Mouse (Mus musculus) liver, embryonic 13.5 days (tissue): ENCODE measurements around the gene 4930579G24Rik. TPM values are rescaled to one million over a fixed set of nuclear protein-coding genes. Genes with fewer than 3 reads are reported as not detected.

Experiments used
- ATAC-seq: fragments of 200-750 bp; cut with Nextera tagmentation; 2 replicates; pipeline ENCODE4 v1.8.0; 2017; ENCODE audit warnings: low read depth, mild to moderate bottlenecking, moderate number of reproducible peaks, moderate library complexity
- DNase-seq: peaks from one replicate; pipeline ENCODE4 v3.0.0; 2022
- H3K27ac ChIP-seq: fragments of 300-500 bp; sonication (generic); 2 replicates; pipeline ENCODE4 v1.5.1; 2015; ENCODE audit warnings: moderate library complexity, mild to moderate bottlenecking, inconsistent platforms
- H3K27me3 ChIP-seq: fragments of 300-500 bp; sonication (generic); 2 replicates; pipeline ENCODE4 v1.6.1; 2015; ENCODE audit warnings: mild to moderate bottlenecking, inconsistent platforms
- H3K36me3 ChIP-seq: fragments of 300-500 bp; sonication (generic); 2 replicates; pipeline ENCODE4 v1.6.1; 2015; ENCODE audit warnings: mild to moderate bottlenecking, inconsistent platforms
- H3K4me1 ChIP-seq: fragments of 300-500 bp; sonication (generic); replicated peaks from 2 replicates; pipeline ENCODE4 v1.6.1; 2015; ENCODE audit warnings: inconsistent platforms
- H3K4me2 ChIP-seq: fragments of 300-500 bp; sonication (generic); 2 replicates; pipeline ENCODE4 v1.6.1; 2015; ENCODE audit warnings: inconsistent platforms, mild to moderate bottlenecking, moderate library complexity
- H3K4me3 ChIP-seq: fragments of 300-500 bp; sonication (generic); replicated peaks from 2 replicates; pipeline ENCODE4 v1.5.1; 2015; ENCODE audit warnings: mild to moderate bottlenecking, inconsistent platforms
- H3K9ac ChIP-seq: fragments of 300-500 bp; sonication (generic); 2 replicates; pipeline ENCODE4 v1.6.1; 2015; ENCODE audit warnings: mild to moderate bottlenecking, inconsistent platforms
- H3K9me3 ChIP-seq: fragments of 300-500 bp; sonication (generic); replicated peaks from 2 replicates; pipeline ENCODE4 v1.6.1; 2016; ENCODE audit warnings: inconsistent platforms
- WGBS: fragments of 180-500 bp; shearing (Covaris S2); methylation state at CpG from one replicate; pipeline ENCODE4 v1.1.7; 2015; ENCODE audit not compliant: insufficient replicate concordance; 5-methylcytosine and 5-hydroxymethylcytosine counted together
- polyA plus RNA-seq: library from polyadenylated mRNA; unstranded; fragments of >200 nt; fragmentation: Nextera tagmentation; extraction: Ambion mirVana; gene quantifications from 2 replicates; pipeline ENCODE4 v1.2.1, GENCODE M21; 2015

The 4930579G24Rik gene
- 20.5 and 23.4 TPM in 2 replicates for polyA plus RNA-seq

- under 1% methylated on average over 60 of the region's 60 CpGs for WGBS
These were observed at the start of gene 4930579G24Rik for GRCm38 (mm10) chr3:79628561-79629415. Gene 4930579G24Rik, plus strand, starts transcription at chr3:79629079.

GRCm38 (mm10) chr3:79579891-79580575 lies 48.8 kb upstream of the 4930579G24Rik start:
- Histone ChIP-seq H3K36me3 (no peaks in the 10 kb centered on the region), H3K9ac (0 out of 2 replicates have a peak overlapping the region, but pooled peaks have one; percentile 23), H3K9me3 (no peaks in the 10 kb centered on the region), H3K4me2 (peak overlapping the region; percentile 43), H3K4me3 (no peak overlapping the region), H3K4me1 (peaks cover 71% of the 10 kb centered on the region), H3K27me3 (no peaks in the 10 kb centered on the region), H3K27ac (peak overlapping the region; percentile 93)
- WGBS = 19% methylated on average over 5 of the region's 5 CpGs
- ATAC-seq = peak; percentile 92
- DNase-seq = peak; percentile 80

More at GRCm38 (mm10) chr3:79628561-79629415, at the start of gene 4930579G24Rik:
- H3K4me2 ChIP-seq = peak within 1 kb of the TSS; percentile 86
- DNase-seq (peak; percentile 96), ATAC-seq (peak; percentile 97)
- peak within 1 kb of the TSS; percentile 87 for H3K4me3 ChIP-seq
- H3K4me1 ChIP-seq = peaks cover 24% of the 10 kb centered on the region
- peaks cover 25% of the 10 kb centered on the region for H3K36me3 ChIP-seq
- no peaks in the 10 kb centered on the region for H3K27me3 ChIP-seq
- H3K27ac ChIP-seq = peak within 1 kb of the TSS; percentile 95
- peak within 1 kb of the TSS; percentile 88 for H3K9ac ChIP-seq
- no peaks in the 10 kb centered on the region for H3K9me3 ChIP-seq

- peak; percentile 82 for DNase-seq
- peak; percentile 65 for ATAC-seq
- Histone ChIP-seq H3K27me3 (no peaks in the 10 kb centered on the region), H3K4me1 (peaks cover 23% of the 10 kb centered on the region), H3K27ac (no peak overlapping the region), H3K9ac (no peak overlapping the region), H3K4me3 (no peak overlapping the region), H3K9me3 (no peaks in the 10 kb centered on the region), H3K4me2 (peak overlapping the region; percentile 39), H3K36me3 (no peaks in the 10 kb centered on the region)
- WGBS = 2% methylated on average over 6 of the region's 6 CpGs
These were observed 42.1 kb upstream of the 4930579G24Rik start for GRCm38 (mm10) chr3:79586804-79587203.

GRCm38 (mm10) chr3:79589671-79590070 lies 39.2 kb upstream of the 4930579G24Rik start:
- 67% methylated on average over 2 of the region's 2 CpGs for WGBS
- DNase-seq = no peak

GRCm38 (mm10) chr3:79590863-79591792 lies 37.8 kb upstream of the 4930579G24Rik start, which contains the start of gene Ppid:
Gene Ppid, plus strand, starts transcription at chr3:79591342.
- Histone ChIP-seq H3K4me3 (peak within 1 kb of the TSS; percentile 94), H3K4me2 (peak within 1 kb of the TSS; percentile 78), H3K27ac (peak within 1 kb of the TSS; percentile 87), H3K27me3 (no peaks in the 10 kb centered on the region), H3K4me1 (peaks cover 35% of the 10 kb centered on the region), H3K9me3 (no peaks in the 10 kb centered on the region), H3K36me3 (peaks cover 29% of the 10 kb centered on the region), H3K9ac (peak within 1 kb of the TSS; percentile 95)
- 1% methylated on average over 63 of the region's 63 CpGs for WGBS
- peak; percentile 74 for DNase-seq
- peak; percentile 92 for ATAC-seq

More at GRCm38 (mm10) chr3:79589671-79590070, 39.2 kb upstream of the 4930579G24Rik start:
- Histone ChIP-seq H3K4me3 (no peak overlapping the region), H3K36me3 (peaks cover 16% of the 10 kb centered on the region), H3K9me3 (no peaks in the 10 kb centered on the region), H3K9ac (no peak overlapping the region), H3K27me3 (no peaks in the 10 kb centered on the region), H3K4me1 (peaks cover 37% of the 10 kb centered on the region), H3K27ac (no peak overlapping the region), H3K4me2 (no peak overlapping the region)
- ATAC-seq = no peak

- Histone ChIP-seq H3K4me1 (peaks cover 34% of the 10 kb centered on the region), H3K27ac (peak overlapping the region; percentile 87), H3K27me3 (no peaks in the 10 kb centered on the region), H3K9ac (peak overlapping the region; percentile 95), H3K9me3 (no peaks in the 10 kb centered on the region), H3K4me3 (peak overlapping the region; percentile 94), H3K4me2 (peak overlapping the region; percentile 78), H3K36me3 (peaks cover 37% of the 10 kb centered on the region)
- WGBS = 1% methylated on average over 15 of the region's 15 CpGs
- ATAC-seq = no peak
- DNase-seq = no peak
These were observed 36.9 kb upstream of the 4930579G24Rik start for GRCm38 (mm10) chr3:79591793-79592471.

GRCm38 (mm10) chr3:79595468-79595867 lies 33.4 kb upstream of the 4930579G24Rik start:
- ATAC-seq = no peak
- WGBS = 85% methylated on average over 7 of the region's 7 CpGs
- peaks cover 67% of the 10 kb centered on the region for H3K36me3 ChIP-seq

GRCm38 (mm10) chr3:79609886-79610285 lies 19.0 kb upstream of the 4930579G24Rik start:
- Histone ChIP-seq H3K27me3 (no peaks in the 10 kb centered on the region), H3K9ac (no peak overlapping the region), H3K27ac (no peak overlapping the region), H3K4me1 (no peaks in the 10 kb centered on the region), H3K9me3 (no peaks in the 10 kb centered on the region), H3K36me3 (peaks cover 51% of the 10 kb centered on the region), H3K4me2 (no peak overlapping the region), H3K4me3 (no peak overlapping the region)
- whole genome bisulfite sequencing = 80% methylated on average over 2 of the region's 2 CpGs
- ATAC-seq = no peak
- no peak for DNase-seq

More at GRCm38 (mm10) chr3:79595468-79595867, 33.4 kb upstream of the 4930579G24Rik start:
- no peaks in the 10 kb centered on the region for H3K9me3 ChIP-seq
- no peak overlapping the region for H3K9ac ChIP-seq
- peaks cover 25% of the 10 kb centered on the region for H3K4me1 ChIP-seq
- H3K27ac ChIP-seq = no peak overlapping the region
- H3K27me3 ChIP-seq = no peaks in the 10 kb centered on the region
- H3K4me3 ChIP-seq = no peak overlapping the region
- H3K4me2 ChIP-seq = no peak overlapping the region
- DNase-seq = no peak

GRCm38 (mm10) chr3:79627484-79628181 lies 1.2 kb upstream of the 4930579G24Rik start:
- WGBS = 16% methylated on average over 10 of the region's 10 CpGs

More at GRCm38 (mm10) chr3:79627484-79628181, 1.2 kb upstream of the 4930579G24Rik start:
- Histone ChIP-seq H3K9ac (peak overlapping the region; percentile 86), H3K9me3 (no peaks in the 10 kb centered on the region), H3K27me3 (no peaks in the 10 kb centered on the region), H3K4me1 (peaks cover 24% of the 10 kb centered on the region), H3K36me3 (peaks cover 17% of the 10 kb centered on the region), H3K4me2 (peak overlapping the region; percentile 86), H3K27ac (peak overlapping the region; percentile 95), H3K4me3 (peak overlapping the region; percentile 87)
- ATAC-seq (no peak), DNase-seq (no peak)
